Mouse (Mus musculus): ENCODE data around the gene Dppa4.
A peak's percentile ranks its signal among the peaks of the same experiment; 100 is the strongest.
"Not testable (repeated sequence)": the region's sequence is repeated elsewhere in the genome, so short reads cannot be mapped to it uniquely, and the experiment has no call there.

Dppa4 gene

DNA sequence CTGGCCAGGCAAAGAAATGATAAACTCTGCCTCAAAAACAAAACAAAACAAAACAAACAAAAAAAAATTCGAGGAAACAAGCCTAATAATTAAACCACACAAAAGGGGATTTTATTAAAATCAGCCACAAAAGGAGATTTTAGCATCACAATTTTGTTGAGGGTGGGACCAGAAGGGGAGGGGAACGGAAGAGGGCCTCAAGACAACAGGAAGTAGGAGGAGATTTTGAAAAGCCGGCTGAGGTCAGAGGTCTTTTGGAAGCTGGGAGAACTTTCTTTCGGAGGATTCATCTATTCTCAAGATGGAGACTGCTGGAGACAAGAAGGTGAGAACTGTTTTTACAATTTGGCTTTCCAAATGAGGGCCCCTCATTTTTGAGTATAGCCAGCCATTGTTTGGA lies at the start of gene Dppa4:
Dppa4 (plus strand) TSS at position 217 of the 400 bp plus-strand sequence.
- no peak for DNase-seq

DNA sequence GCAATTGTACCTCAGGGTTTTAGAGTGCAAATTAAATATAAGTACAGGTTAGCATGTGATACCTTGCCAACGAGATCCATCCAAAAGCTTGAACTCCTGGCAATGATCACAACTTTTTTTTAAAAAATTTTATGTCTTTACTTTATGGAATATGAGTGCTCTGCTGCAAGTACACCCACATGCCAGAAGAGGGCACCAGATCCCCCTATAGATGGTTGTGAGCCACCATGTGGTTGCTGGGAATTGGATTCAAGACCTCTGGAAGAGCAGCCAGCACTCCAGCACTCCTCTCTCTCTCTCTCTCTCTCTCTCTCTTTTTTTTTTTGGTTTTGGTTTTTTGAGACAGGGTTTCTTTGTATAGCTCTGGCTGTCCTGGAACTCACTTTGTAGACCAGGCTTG lies 48.5 kb upstream of the Dppa4 start:
- DNase-seq = no peak

DNA sequence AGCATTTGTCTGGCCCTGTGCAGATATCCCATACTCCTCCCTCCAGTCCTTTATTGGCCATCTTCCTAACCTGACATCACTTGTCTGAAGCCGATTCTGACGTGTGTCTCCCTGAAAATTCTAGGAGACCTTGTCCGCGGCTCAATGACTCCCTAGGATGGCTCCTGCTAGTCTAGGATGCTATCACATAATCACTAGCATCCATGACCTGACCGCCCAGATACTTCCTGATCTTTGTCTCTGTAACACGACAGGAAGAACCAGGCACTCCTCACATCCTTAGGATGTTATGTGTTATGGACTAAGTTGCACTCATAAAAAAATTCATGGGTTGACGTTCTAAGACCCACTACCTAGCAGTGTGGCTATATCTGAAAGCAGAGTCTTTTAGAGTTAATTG lies 45.9 kb upstream of the Dppa4 start:
- no peak for DNase-seq

DNA sequence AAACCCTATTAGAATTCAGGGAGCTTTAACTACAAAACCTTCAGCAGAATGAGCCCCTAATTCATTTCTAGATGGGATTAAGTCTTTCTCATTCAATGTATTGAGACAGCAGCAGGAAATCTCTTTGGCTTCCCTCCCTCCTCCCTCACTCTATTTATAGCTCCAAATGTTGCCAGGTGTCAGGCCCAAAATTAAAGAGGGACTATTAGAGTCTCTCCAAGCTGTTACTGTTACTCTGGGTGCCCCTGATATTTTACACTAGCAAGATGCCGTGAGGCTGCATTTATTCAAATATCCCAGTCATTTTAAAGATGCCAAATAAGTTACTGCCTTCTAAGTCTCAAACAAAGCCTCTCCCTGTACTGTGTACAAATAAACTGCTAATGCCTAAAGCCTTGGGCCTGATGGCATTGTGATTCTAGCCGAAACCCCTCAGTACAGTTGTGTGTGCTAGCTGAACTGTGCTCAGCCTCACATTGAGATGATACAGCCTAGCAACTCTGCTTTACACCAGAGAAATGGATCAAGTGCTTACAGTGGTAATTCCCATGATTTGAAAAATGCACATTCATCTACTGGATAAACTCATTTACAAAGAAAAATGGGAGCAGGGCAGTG lies 36.4 kb upstream of the Dppa4 start:
- no peak for DNase-seq

DNA sequence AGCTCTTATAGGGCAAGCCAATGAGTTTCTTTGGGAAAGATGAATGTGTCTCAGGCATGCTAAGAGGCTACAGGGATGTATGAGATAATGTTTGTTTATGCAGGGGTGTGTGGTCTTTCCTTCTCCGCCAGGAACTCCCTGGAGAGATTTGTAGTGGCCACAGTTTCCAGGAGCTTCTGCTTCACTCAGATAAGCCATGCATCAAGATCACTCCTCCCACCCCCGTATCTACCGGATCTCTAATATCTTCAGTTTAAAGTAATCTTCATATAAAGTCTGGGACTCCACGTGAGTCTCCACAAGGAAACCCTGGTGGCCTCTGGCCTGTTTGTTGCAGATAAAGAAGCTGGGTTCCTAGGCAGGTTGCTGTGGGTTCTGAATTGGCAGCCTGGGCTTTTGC lies 30.7 kb upstream of the Dppa4 start:
- peak; percentile 74 for DNase-seq

DNA sequence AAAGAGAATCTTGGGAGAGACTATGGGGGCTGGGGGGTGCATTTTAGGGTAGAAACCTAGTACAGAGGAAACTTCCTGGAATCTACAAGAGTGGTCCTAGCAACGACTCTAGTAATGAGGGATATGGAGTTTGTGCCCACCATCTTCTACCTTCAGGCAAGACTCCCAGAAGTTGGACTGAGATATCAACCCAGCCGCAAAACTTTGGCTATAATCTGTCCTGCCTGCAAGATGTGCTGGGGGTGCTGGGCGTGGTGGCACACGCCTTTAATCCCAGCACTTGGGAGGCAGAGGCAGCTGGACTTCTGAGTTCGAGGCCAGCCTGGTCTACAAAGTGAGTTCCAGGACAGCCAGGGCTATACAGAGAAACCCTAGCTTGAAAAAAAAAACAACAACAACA lies 28.9 kb upstream of the Dppa4 start:
- no peak for DNase-seq

DNA sequence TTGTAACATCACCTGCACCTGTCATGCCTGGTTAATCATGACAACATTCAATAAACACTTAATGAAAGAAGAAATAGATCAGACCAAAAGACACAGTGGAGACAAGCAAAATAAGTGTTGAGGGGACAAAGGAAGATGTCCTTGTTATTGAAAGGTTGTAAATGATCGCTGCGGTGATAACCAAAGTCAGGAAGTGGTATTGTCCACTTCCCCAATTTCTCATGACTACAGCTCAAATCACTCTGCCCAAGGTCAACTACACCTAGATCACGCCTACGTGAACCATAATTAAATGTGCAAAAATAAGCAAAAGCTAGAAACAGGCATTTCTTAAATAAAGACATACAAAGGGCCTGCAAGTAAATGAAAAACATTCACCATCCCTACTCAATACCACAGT lies 24.0 kb upstream of the Dppa4 start:
- DNase-seq = no peak

DNA sequence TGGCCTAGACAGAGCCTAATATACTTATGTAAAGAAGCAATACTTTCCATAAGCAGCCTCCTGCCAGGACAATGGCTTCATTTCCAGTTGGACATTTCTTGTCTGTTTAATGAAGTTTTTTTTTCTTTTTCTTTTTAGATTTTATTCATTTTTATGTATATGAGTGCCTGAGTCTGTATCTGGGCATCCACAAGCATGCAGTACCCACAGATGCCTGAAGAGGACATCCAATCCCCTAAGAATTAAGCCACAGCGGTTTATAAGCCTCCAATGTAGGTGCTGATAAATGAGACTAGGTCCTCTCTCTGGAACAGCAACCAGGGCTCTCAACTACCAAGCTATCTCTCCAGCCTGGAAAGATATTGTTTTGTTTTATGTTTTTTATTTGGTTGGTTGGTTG lies 20.6 kb upstream of the Dppa4 start:
- DNase-seq = peak; percentile 16

DNA sequence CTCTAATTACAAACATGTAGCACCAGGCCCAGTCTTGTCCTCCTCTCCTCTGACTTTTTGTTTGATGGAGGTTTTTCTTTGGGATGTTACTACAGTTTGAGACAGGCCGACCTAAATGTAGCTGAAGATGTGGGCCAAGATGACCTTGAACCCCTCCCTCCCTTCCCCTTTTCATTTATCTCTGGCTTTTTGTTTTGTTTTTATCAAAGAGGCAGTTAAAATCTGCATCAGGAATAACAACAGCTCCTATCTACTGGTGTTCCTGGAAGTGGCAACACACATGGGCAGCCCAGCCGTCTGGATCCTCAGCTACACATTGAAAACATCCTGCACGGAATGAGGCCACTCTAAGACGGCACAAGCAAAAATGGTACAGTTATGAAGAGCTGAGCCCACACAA lies 17.7 kb upstream of the Dppa4 start:
- DNase-seq = peak; percentile 57

DNA sequence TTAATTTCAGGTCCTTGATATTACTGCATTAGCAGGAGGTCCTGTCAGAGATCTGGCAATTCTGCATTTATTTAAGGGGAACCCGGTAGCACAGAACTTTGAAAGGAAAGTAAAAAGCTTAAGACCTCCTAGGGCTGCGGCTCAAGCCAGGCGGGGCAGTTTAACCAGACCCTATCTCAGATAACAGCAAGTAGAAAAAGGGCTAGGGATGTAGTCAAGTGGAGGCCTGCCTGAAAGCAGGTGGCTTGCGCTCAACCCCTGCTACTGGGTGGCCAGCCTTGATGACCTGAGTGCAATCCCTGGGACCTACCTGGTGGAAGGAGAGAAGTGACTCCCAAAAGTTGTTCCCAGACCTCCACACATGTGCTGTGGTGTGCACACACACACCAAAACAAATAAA lies 6.6 kb upstream of the Dppa4 start:
- no peak for DNase-seq

DNA sequence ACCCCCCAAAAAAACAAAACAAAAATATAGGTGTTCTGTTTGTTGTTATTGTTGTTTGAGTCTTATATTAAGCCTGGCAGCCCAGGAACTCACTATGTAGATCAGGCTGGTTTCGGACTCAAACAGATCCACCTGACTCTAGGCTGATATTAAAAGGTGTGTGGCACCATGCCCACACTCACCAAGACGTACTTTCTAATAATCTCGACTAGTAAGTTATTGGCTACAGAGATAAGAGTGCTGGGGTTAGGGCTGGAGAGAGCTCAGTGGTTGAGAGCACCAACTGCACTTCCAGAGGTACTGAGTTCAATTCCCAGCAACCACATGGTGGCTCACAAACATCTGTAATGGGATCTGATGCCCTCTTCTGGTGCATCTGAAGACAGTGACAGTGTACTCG lies 2.6 kb upstream of the Dppa4 start:
- no peak for DNase-seq

DNA sequence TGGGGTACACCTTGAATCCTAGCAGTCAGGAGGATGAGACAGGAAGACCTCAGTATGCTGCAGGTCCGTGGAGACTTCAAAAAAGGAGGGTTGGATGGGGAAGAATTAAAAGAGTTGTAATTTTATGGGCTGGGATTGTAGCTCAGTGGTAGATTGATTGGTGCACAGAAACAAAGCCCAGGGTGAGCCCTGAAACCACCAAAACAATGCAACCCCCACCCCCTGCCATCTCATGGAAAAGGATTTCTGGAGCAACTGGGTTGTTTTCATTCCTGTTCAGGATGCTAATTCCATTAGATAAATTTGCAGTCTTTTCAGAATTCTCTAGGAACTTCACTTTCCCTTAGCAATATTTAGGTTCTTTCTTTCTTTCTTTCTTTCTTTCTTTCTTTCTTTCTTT lies 732 bp upstream of the Dppa4 start:
- no peak for DNase-seq

DNA sequence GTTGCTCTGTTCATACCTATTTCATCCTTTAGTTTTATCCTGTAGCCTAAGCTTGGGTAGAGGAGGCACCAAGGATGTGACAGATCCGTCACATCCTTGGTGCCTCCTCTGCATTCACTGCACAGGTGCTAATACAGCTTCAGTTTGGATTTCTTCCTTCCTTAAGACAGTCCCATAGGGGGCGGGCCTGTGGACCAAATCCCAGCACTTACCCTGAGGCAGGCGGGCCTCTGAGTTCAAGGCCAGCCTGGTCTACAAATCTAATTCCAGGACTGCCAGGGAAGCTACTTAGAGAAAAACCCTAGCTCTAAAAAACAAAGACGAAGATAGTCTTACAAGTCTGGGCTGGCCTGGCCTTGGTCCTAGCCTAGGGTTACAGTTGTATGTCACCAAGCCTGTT lies 2.0 kb downstream of the Dppa4 start:
- no peak for DNase-seq

DNA sequence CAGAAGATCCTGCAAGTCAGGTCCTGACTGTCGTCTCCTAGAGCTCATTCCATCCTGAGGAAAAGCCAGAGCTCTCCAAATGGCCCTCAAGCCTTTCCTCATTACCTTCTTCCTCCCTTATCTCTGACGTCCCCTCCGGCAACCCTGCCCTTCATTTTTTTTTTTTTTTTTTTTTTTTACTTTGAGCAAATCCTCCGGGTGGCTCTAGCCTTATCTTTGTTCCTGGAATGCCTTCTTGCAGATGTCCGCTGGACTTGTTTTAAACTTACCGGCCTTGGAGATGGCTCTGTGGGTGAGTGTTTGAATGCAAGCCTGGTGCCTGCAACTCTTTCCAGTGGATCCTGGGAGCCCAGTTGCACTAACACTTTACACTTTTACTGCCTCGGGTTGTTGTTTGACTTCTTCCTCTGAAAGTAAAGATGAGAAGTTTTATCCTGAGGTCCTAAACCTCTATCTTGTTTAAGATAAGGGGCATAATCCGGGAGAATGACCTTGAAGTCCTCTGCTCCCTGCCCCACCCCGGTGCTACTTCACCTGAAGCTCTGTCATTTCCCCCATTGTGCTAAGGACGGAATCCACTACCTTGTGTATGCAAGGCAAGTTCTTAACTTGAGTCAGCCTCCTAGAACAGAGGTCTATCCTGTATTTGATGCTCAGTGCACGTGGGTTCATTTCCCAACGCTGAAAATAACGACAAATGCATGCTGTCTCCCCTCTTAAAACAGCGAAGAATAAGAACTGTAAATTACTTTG lies 14.0 kb downstream of the Dppa4 start:
- DNase-seq = no peak

DNA sequence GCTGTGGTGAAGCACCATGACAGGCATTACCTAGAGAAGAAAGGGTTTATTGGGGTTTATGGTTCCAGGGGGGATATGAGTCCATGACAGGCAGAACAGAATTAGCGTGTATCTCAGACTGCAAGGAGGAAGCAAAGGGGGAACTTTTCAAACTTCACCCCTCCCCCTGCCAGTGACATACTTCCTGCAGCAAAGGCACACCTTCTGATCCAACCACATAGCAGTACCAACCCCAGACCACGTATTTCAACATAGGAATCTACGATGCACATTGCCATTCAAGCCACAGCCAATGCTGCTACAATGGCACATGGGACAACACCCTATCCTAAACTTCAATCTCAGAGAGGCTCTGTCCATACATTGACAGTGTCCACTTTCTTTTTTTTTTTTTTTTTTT lies 16.4 kb downstream of the Dppa4 start:
- DNase-seq = no peak

DNA sequence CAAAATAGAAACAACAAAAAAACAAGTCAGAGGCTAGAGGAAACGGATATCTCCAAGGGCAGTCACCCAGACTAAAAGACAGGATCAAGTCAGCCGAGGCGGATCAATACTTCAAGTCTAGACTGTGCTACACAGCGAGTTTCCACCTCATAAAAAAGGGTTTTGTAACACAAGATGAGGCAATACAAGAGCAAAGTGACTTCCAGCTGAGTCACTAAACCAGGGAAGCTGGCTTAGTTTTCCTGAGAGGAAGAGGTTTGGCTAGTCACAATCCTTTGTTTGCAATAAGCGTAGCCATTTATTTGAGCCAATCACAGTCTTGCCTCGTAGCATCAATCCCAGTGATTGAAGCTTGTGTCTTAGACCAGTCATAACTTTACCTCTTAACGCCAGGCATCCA lies 20.0 kb downstream of the Dppa4 start, which contains the start of gene Dppa2:
Dppa2 (plus strand) TSS at position 400 of the 400 bp plus-strand sequence.
- DNase-seq = no peak

DNA sequence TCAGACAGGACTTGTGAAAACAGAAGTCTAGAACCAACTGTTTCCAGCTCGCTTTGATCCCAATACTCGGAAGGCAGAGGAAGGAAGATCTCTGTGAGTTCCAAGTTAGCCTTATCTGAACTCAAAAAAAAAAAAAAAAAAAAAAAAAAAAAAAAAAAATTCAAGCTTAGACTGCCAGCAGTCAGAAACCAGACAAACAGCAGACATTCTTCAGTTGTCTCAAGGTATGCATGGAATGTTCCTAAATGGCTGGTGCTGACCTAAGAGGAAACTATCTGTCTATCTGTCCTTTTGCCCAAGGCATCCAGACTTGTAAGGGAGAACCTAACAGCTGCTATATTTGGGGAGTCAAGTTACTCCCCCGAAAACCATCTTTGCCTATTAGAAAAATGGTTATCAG lies 20.4 kb downstream of the Dppa4 start:
- DNase-seq = no peak

DNA sequence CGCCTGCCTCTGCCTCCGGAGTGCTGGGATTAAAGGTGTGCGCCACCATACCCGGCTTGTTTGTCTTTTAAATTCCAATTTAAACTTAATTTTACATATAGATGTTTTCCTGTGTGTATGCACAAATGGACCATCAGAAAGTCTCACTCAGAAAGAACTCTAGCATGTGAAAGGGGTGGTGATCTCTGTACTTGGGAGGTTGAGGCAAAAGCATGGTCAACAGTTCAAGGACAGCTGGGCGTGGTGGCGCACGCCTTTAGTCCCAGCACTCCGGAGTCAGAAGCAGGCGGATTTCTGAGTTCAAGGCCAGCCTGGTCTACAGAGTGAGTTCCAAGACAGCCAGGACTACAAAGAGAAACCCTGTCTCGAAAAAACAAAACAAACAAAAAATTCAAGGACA lies 25.4 kb downstream of the Dppa4 start:
- DNase-seq = not testable (repeated sequence)

DNA sequence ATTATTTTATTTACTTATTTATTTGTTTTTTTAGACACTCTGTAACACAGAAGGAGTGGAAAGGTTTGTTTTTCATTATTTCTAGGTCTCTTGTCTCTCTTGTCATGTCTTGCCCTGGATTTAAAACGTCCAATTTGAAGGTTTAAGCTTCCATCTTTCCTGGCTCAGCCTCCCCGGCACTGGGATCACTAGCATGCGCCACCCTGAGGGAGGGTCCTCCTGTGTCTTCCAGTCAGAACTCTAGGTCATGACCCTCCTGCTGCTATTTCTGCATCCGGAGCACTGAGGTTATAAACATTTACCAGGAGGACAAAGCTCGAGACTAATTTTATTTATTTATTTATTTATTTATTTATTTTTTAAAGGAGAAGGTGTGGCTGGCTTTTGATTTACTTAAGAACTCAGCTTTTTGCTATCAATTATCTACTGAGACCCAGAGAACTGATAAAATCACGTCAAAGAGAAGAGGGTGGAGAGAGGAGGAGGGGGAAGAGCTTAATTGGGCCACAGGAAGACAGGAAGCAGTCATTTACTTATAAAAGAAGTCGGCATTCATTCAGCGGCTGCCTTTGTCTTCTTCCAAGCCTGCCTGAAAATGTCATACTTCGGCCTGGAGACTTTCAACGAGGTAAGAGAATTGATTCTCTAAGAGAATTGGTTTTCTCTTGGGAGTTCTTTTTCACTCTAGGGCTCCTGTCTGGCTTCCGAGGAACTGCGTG lies 26.5 kb downstream of the Dppa4 start:
- no peak for DNase-seq

DNA sequence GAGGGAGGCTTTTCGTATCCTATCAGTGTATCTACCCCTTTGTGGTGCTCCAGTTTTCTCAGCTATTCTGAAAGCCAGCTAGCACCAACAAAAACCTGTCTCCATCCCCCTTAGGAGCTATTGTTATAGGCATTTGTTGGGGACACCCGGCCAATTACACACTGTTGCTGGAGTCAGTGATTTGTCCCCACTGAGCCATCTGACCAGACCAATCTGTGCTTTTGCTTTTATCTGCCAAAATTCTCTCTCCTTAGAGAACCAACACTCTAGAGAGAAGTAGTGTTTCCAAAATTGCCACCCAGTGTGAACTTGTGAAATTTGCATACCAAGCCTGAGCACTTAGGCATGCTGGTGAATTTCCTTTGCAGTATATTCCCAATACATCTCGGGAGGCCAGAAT lies 31.8 kb downstream of the Dppa4 start:
- peak; percentile 56 for DNase-seq

DNA sequence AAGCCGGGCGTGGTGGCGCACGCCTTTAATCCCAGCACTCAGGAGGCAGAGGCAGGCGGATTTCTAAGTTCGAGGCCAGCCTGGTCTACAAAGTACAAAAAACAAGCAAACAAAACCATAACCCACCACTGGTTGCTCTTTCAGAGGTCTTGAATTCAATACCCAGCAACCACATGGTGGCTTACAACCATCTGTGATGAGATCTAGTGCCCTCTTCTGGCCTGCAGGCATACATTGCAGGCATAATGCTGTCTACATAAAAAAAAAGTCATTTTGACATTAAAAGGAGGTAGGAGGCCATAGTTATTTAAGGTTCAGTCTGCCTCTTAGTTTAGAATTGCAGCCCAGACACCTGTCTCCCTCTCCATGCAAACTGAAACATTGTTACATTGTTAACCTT lies 37.2 kb downstream of the Dppa4 start:
- DNase-seq = peak; percentile 22

DNA sequence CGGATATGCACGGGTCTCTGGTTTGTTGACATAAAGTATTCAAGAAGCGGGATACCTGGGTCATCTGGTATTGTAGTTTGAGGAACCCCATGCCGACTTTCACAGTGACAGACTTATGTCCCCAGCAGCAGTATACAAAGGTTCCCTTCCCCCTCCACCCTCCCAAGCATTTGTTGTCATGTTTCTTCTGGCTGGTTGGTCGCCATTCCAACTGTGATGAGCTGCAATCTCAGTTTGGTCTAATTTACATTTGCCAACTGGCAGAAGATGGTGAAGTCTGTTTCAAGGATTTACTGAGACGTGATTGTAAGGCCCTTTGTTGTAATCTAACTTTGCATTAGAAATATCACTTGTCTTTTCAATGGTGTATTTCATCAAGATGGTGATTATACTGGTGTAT lies 39.6 kb downstream of the Dppa4 start:
- peak; percentile 40 for DNase-seq

DNA sequence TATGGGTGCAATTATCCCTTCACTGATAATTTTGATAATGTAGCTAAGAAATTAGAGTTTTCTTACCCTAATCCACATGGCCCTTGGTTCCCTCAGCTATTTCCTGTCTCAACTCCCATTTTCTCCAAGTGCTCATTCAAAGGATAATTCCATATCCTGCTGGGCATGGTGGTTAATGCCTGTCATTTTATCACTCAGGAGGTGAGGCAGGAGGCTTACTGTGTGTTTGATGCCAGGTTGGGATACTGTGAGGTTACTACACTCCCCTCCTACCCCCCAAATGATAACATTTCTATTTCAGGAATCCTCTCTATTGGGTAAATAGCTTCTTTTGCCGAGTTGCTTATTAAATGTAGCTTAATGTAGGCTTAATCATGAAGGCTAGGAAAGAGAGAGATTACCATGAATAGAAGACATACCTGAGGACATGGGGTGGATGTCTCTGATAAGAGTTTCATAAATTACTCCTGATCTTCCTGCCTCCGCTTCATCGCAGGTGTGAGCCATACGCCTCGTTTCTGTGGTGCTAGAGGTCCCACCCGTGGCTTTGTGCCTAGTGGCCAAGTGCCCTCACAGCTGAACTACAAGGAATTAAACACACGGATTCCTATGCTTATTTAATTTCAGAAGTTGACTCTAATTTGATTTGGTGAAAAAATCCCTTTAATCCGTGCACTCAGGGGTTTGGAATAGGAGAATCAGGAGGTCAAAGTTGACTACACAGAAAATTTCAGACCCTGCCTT lies 40.2 kb downstream of the Dppa4 start:
- peak; percentile 41 for DNase-seq

Measured in heart, adult 11 months (tissue).